Comparison of ENCODE assay signal across 8 mouse cellular contexts in the genomic region with DNA sequence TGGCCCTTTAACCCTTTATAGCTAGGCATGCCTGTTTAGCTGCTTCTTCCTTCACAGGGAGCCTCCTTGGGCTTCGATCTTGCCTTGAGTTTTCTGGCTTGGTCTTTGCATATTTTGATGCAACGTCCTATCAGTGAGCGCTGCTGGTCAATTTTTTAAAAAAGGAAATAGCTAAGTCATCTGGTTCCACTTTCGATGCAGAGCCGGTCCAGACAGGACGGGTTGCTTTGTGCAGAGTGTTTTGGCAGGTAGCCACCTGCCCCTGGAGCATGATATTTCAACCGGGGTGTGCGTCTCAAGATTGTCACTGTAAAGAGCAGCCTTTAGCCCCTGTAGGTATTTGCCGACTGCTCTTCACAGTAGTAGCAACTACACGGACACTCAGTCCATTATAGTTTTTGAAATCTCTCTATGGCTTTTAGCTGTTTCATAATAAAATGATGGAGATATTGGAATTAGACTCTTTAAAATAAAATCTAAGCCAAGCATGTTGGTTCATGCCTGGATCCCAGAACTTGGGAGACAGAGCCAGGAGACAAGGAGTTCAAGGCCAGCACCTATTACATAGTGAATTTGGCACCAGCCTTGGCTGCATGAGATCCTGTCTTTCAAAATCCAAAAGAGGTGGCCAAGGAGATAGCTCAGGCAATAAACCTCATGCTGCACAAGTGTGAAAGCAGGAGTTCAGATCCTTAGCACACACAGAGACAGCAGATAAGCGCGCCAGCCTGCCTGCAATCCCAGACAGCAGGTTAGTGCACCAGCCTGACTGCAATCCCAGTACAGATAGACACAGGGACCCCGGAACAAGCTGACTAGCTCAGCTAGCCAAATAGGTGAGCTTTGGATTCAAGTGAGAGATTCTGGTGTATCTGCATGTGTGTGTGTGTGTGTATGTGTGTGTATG. TPM values are rescaled to one million over a fixed set of nuclear protein-coding genes. Genes with fewer than 3 reads are reported as not detected.
DNase-seq lines count a peak whose midpoint lies in the region; ATAC-seq and TF ChIP-seq lines count a peak whose summit lies in the region.

No protein-coding gene starts in this region.

- H3K9me3 ChIP-seq in heart, embryonic 11.5 days (replicated peaks; ENCODE audit: control insufficient read depth, low read length): 0 out of 2 replicates have a peak, but pooled peaks cover 4% of the 10 kb centered on the region
- no peaks in the 10 kb centered on the region for H3K9me3 ChIP-seq in forebrain, postnatal 0 days (ENCODE audit: low read length)

- peak; percentile 39 to 49 for DNase-seq in heart, adult 18-20 months
- DNase-seq in adipocyte (ENCODE audit: low spot score): peak; percentile 46
- DNase-seq in lung, postnatal 25 days (ENCODE audit: low spot score): peak; percentile 17
- DNase-seq in layer of hippocampus, postnatal 10 days (ENCODE audit: low spot score in 2 of 2): no peak
- no peak for DNase-seq in natural killer cell, adult 2 months (ENCODE audit: low spot score in 2 of 2)
- no peak for DNase-seq in forebrain, postnatal 0 days

- no peak overlapping the region for H3K9ac ChIP-seq in heart, embryonic 11.5 days (ENCODE audit: low read depth, low read length)
- H3K9ac ChIP-seq in forebrain, postnatal 0 days: no peak overlapping the region

- no peaks in the 10 kb centered on the region for H3K4me1 ChIP-seq in heart, embryonic 11.5 days (ENCODE audit: control insufficient read depth, insufficient read depth, low read length)
- H3K4me1 ChIP-seq in forebrain, postnatal 0 days (ENCODE audit: insufficient read depth): no peaks in the 10 kb centered on the region

- TF ChIP-seq CTCF in forebrain, postnatal 0 days (IDR thresholded peaks at IDR 0.05; ENCODE audit: low read depth): no peak

- ATAC-seq in heart, embryonic 11.5 days (replicated peaks; ENCODE audit: insufficient number of reproducible peaks, low FRiP score, low TSS enrichment): no peak
- ATAC-seq in granulocyte monocyte progenitor cell, adult 5-6 weeks (replicated peaks; ENCODE audit: poor library complexity, severe bottlenecking): peak; percentile 69
- no peak for ATAC-seq in forebrain, postnatal 0 days

- no peak overlapping the region for H3K27ac ChIP-seq in heart, embryonic 11.5 days (ENCODE audit: low read depth, low read length)
- no peak overlapping the region for H3K27ac ChIP-seq in forebrain, postnatal 0 days (ENCODE audit: low read depth, low read length)

- H3K36me3 ChIP-seq in heart, embryonic 11.5 days (ENCODE audit: control insufficient read depth, insufficient read depth, low read length): no peaks in the 10 kb centered on the region
- no peaks in the 10 kb centered on the region for H3K36me3 ChIP-seq in forebrain, postnatal 0 days (ENCODE audit: insufficient read depth)

- no peak overlapping the region for H3K4me2 ChIP-seq in heart, embryonic 11.5 days
- H3K4me2 ChIP-seq in forebrain, postnatal 0 days (ENCODE audit: low read depth): no peak overlapping the region

- H3K27me3 ChIP-seq in heart, embryonic 11.5 days (ENCODE audit: control insufficient read depth, insufficient read depth, low read length): peaks cover 24% of the 10 kb centered on the region
- H3K27me3 ChIP-seq in forebrain, postnatal 0 days (ENCODE audit: insufficient read depth, low read length): no peaks in the 10 kb centered on the region

- 68% methylated on average over 13 of the region's 13 CpGs for WGBS in heart, embryonic 11.5 days (ENCODE audit: insufficient replicate concordance)
- WGBS in forebrain, postnatal 0 days: 70% methylated on average over 13 of the region's 13 CpGs

- no peak overlapping the region for H3K4me3 ChIP-seq in heart, embryonic 11.5 days (ENCODE audit: low read depth, low read length)
- no peak overlapping the region for H3K4me3 ChIP-seq in forebrain, postnatal 0 days (ENCODE audit: low read depth, low read length)

RNA-seq across cellular contexts. Expression of a gene that starts 41.6 kb away (rescaled TPM):
- total RNA-seq in heart, adult 18-20 months (2021): 10 to 100 TPM; 35.0 to 37.7 TPM
- 54.9 and 69.5 TPM in 2 replicates for polyA plus RNA-seq in heart, embryonic 11.5 days (2014; fragmentation: Nextera tagmentation; extraction: Ambion mirVana)
- 23.1 and 47.7 TPM in 2 replicates for total RNA-seq in granulocyte monocyte progenitor cell, adult 5-6 weeks (2014; fragmentation: Nextera tagmentation)
- total RNA-seq in granulocyte monocyte progenitor cell, adult 5-6 weeks (2017): 14.2 and 27.2 TPM in 2 replicates
- 10 to 100 TPM; 85.5 to 94.1 TPM for total RNA-seq in layer of hippocampus, postnatal 10 days (2021)
- total RNA-seq in forebrain, postnatal 0 days (2014; rRNA removed): 41.3 and 47.6 TPM in 2 replicates
- 82.8 and 92.1 TPM in 2 replicates for polyA plus RNA-seq in forebrain, postnatal 0 days (2015; fragmentation: Nextera tagmentation; extraction: Ambion mirVana)

Comparison
In these comparisons a context has a peak if more than half of its experiments do, and no peak if none do; other contexts are left out.
1. DNase-seq: peak in heart, adult 18-20 months (2 of 2), adipocyte (single experiment) and lung, postnatal 25 days (single experiment); none in layer of hippocampus, postnatal 10 days (0 of 2), natural killer cell, adult 2 months (0 of 2) and forebrain, postnatal 0 days (single experiment).